Mouse (Mus musculus) mouse embryonic stem cell (cell line): ENCODE data around the gene Cdyl.

Experiments
- in situ Hi-C, 2 experiments: fragments of 300-500 bp; cut with MboI; formaldehyde crosslinking; loops; 1 replicate in 1 of 2; 3 replicates in 1 of 2; pipeline ENCODE4 v1.14.3; 2019 to 2020; ENCODE audit warnings: low sequenced_read_pairs in 2 of 2, low pct_unique_long_range_greater_than_20kb in 1 of 2, mixed read lengths in 1 of 2; ENCODE audit not compliant: unreplicated experiment in 1 of 2

The Cdyl gene

GRCm38 (mm10) chr13:35786726-35787399, 127.2 kb downstream of the Cdyl start:
- in situ Hi-C loops, result no loop called here

GRCm38 (mm10) chr13:35789577-35789976, 129.9 kb downstream of the Cdyl start:
- in situ Hi-C loops, result no loop called here

- in situ Hi-C loops, result no loop called here
Measured at GRCm38 (mm10) chr13:35790431-35790830, 130.8 kb downstream of the Cdyl start.

- in situ Hi-C loops, result no loop called here
Measured at GRCm38 (mm10) chr13:35794309-35794708, 134.7 kb downstream of the Cdyl start.

- in situ Hi-C loops, result no loop called here
Measured at GRCm38 (mm10) chr13:35794774-35795173, 135.1 kb downstream of the Cdyl start.

- in situ Hi-C loops, result no loop called here
Measured at GRCm38 (mm10) chr13:35795887-35796286, 136.3 kb downstream of the Cdyl start.

GRCm38 (mm10) chr13:35796352-35796751, 136.7 kb downstream of the Cdyl start:
- in situ Hi-C loops, result no loop called here

- in situ Hi-C loops, result no loop called here
Measured at GRCm38 (mm10) chr13:35797811-35798522, 138.3 kb downstream of the Cdyl start.

- in situ Hi-C loops, result no loop called here
Measured at GRCm38 (mm10) chr13:35798645-35799044, 139.0 kb downstream of the Cdyl start.

- in situ Hi-C loops, result no loop called here
Measured at GRCm38 (mm10) chr13:35800270-35800669, 140.6 kb downstream of the Cdyl start.

- in situ Hi-C loops, result no loop called here
Measured at GRCm38 (mm10) chr13:35805727-35806126, 146.1 kb downstream of the Cdyl start.

GRCm38 (mm10) chr13:35806165-35806564, 146.5 kb downstream of the Cdyl start:
- in situ Hi-C loops, result no loop called here

- in situ Hi-C loops, result no loop called here
Measured at GRCm38 (mm10) chr13:35807016-35807415, 147.4 kb downstream of the Cdyl start.

- in situ Hi-C loops, result no loop called here
Measured at GRCm38 (mm10) chr13:35807525-35807924, 147.9 kb downstream of the Cdyl start.

GRCm38 (mm10) chr13:35807940-35808339, 148.3 kb downstream of the Cdyl start:
- in situ Hi-C loops, result no loop called here

- in situ Hi-C loops, result no loop called here
Measured at GRCm38 (mm10) chr13:35809252-35810159, 149.9 kb downstream of the Cdyl start.

- in situ Hi-C loops, result no loop called here
Measured at GRCm38 (mm10) chr13:35810160-35810537, 150.5 kb downstream of the Cdyl start.

GRCm38 (mm10) chr13:35811361-35812190, 151.9 kb downstream of the Cdyl start:
- in situ Hi-C loops, result no loop called here

GRCm38 (mm10) chr13:35812191-35812440, 152.5 kb downstream of the Cdyl start:
- in situ Hi-C loops, result no loop called here
